Mouse (Mus musculus): Measurements from ENCODE around the gene Zfp292.

DNA sequence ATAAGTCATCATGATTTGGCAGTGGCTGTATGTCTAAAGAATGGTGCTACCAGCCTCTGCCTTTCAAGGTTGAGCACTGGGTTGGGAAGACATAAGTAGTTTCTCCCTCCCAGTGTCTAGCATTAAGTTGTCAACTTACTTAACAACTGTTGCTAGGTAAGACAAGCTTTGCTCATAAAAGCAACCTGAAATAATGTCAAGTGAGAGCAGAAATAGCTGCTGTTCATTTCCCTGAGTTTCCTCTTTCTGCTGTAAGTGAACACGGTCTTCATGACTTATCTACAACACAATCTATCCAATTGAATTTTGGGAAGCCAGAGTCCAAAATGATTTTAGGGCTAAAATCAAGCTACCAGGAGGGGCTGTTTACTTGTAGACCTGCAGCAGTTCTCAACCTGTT, 126.6 kb downstream of the Zfp292 start, which contains the start of gene Gm136:
- TF ChIP-seq POLR2A (IDR thresholded peaks at IDR 0.05; ENCODE audit: extremely low read depth, insufficient read depth, low read length) (no peak), CTCF (IDR thresholded peaks at IDR 0.05; ENCODE audit: low read depth, low read length) (no peak)
